Mouse (Mus musculus) adrenal gland, adult 8-10 months (tissue): ENCODE data around the gene Gm11011. TPM values are rescaled to one million over a fixed set of nuclear protein-coding genes. Genes with fewer than 3 reads are reported as not detected.

ENCODE experiments used
- DNase-seq: peaks from one replicate; pipeline ENCODE4 v3.0.0; 2022
- total RNA-seq, 4 experiments: library from RNA; stranded (reverse); gene quantifications; 2 replicates each; pipeline ENCODE4 v1.2.4; 2022

The Gm11011 gene
- total RNA-seq, 4 experiments from 2014 or later, result not detected

- DNase-seq, result no peak
These were observed 857 bp downstream of the Gm11011 start for GRCm38 (mm10) chr2:169586688-169587087.

- DNase-seq, result no peak
These were observed 1.8 kb downstream of the Gm11011 start for GRCm38 (mm10) chr2:169585631-169586285.

DNA sequence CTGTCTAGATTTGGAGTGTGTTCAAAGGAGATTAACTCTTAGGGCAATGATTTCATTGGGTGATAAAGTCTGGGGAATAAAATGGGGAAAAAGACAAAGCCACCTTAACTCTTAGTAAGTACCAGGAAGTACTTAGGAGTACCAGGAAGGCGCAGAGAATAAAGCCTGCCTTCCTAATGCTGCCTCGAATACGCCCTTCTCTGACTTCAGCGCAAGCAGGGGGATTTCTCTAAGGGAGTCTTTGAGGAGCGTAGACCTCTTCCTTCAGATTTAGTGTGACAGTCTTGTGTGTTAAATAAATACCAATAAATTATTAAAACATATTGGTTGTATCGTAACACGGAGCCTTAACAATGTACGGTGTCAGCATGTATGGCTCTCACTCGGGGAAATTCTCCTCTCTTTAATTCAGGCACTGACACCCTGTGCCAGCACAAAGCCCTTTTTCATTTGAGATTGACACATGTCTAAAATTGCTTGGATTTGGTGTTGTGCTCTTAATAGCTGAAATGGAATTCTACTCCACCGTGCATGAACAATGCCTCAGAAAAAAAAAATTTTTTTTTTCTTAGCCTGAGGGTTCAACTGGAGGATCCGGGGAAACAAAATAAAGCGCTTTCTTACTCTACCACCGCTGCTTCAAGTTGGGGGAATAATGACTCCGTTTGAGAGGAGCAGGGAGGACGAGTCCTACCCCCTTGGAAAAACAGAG lies 2.6 kb downstream of the Gm11011 start:
- no peak for DNase-seq

GRCm38 (mm10) chr2:169583476-169583875 lies 4.1 kb downstream of the Gm11011 start:
- DNase-seq, result no peak

GRCm38 (mm10) chr2:169577508-169578196 lies 9.9 kb downstream of the Gm11011 start:
- no peak for DNase-seq

- DNase-seq, result no peak
These were observed 17.5 kb downstream of the Gm11011 start for GRCm38 (mm10) chr2:169570063-169570462.

DNA sequence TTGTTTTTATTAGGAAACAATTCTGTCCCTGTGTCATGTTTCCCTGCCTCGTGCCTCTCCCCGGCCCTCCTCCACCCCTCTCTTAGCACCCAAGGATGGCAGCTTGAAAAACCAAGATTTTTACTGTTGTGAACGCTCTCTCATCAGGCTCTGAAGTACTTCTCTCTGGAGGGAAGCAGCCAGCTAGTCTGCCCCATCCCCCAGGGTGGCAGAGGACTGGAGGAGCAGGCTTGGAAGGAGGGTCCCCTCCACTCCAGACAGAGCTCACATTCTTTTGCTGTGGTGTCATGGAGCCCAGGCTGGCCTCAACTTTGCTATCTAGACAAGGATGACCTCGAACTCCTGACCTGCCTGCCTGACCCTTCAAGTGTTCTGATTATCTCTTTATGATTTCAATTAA lies 21.4 kb downstream of the Gm11011 start:
- no peak for DNase-seq

DNA sequence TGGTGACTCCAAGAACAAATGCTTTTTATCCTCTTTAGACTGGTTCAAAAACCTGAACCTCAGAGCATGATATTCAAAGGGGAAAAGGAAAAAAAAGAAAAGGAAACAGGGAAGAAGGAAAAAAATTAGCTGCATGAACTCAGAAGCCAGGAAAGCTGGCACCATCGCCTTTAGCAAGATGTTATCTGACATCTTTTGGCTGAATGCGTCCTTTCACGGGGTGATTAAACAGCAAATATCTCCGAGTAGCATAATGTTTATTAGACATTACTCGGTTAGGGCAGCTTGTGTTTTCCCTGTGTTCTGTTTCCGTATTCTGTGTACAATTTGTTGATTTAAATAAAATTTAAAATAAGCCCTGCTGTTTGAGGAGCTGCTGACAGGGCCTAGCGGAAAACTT lies 21.8 kb downstream of the Gm11011 start:
- no peak for DNase-seq

DNA sequence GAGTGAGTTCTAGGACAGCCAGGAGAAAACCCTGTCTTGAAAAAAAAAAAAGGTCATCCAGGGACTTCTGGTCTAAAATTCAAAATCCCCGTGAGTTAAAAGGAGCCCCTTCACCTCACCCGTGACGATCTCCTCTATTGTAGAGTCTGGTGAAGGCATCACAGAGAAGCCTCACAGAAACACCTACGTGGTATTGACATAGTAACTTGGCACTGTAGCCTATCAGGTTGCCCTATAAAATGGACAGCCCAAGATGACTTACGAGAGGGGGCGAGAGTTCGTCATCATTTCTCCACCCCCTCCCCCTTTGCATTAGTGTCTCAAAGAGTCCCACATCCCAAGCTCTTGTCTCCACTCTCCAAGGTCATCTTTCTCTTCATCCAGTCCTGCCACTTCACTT lies 41.9 kb downstream of the Gm11011 start:
- no peak for DNase-seq

- DNase-seq, result no peak
These were observed 48.6 kb downstream of the Gm11011 start for GRCm38 (mm10) chr2:169538906-169539305.

Other genes with a start within 250 kb of the Gm11011 start
- 10 to 100 TPM; 40.4 to 58.6 (median 47.5) TPM for gene Tshz2, start 45.3 kb upstream of the Gm11011 start, total RNA-seq